Mouse (Mus musculus): ENCODE measurements around the gene Nedd9. TPM values are rescaled to one million over a fixed set of nuclear protein-coding genes. Genes with fewer than 3 reads are reported as not detected.

Gene Nedd9
- total and polyA plus RNA-seq, 3 experiments = 15.2 to 28.9 (median 26.7) TPM

DNA sequence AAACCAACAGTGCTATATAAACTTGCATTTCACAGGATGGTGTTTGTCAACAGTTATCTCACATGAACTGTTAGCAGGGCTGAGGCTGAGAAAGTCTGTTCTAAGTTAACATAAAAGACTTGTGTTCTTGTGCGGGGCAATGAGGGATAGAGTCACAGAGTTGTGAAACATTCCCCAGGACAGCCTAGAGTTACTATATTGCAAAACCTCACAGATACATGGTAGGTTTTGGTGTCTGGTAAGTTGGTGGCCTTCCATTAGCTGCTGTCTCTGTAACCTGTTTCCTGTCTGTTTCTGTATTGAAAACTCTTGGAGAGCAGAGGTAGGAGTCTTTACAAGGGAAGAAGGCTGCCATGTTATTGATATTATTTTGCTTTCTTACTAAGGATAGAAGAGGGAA is 47.0 kb downstream of the Nedd9 start:
- Histone ChIP-seq H3K4me1 (ENCODE audit: control insufficient read depth, insufficient read depth, low read length) (no peaks in the 10 kb centered on the region), H3K79me2 (replicated peaks; ENCODE audit: control insufficient read depth, insufficient read depth, low read length) (no peaks in the 10 kb centered on the region), H3K27me3 (ENCODE audit: control insufficient read depth, insufficient read depth, low read length) (no peaks in the 10 kb centered on the region), H3K36me3 (ENCODE audit: control insufficient read depth, insufficient read depth, low read length) (no peaks in the 10 kb centered on the region), H3K27ac (no peak overlapping the region), H3K9ac (ENCODE audit: low read depth, low read length) (no peak overlapping the region), H3K4me3 (no peak overlapping the region)
- TF ChIP-seq CTCF (IDR thresholded peaks at IDR 0.05) (no peak), POLR2A (IDR thresholded peaks at IDR 0.05; ENCODE audit: insufficient read depth, low read depth, low read length) (no peak), EP300 (IDR thresholded peaks at IDR 0.05; ENCODE audit: insufficient read depth, low read depth, low read length) (no peak)
- 87% methylated on average over 1 of the region's 1 CpGs for WGBS
- no peak for DNase-seq
- intact Hi-C loops (cut with DNase I) = no loop called here

DNA sequence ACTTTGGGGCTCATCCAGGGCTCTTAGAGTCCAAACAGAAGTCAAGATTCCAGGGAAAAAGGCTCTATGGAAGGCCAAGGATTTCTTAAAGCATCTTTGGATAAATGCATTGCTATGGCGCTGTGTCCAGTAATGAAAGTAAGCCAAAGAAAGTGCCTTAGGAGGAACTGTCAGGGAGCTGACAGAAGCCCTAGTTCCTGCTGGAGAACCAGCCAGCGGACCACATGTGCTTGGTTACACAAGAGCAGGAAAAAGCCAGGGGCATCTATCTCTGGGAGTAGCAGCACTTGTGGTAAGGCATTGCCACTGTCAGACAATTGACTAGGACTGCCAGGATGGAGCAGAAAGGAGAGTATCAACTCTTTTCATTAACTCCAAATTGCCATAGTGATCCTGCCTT is 49.8 kb downstream of the Nedd9 start:
- no peak for TF ChIP-seq EP300 (IDR thresholded peaks at IDR 0.05; ENCODE audit: insufficient read depth, low read depth, low read length)
- no peak for TF ChIP-seq POLR2A (IDR thresholded peaks at IDR 0.05; ENCODE audit: insufficient read depth, low read depth, low read length)
- TF ChIP-seq CTCF (IDR thresholded peaks at IDR 0.05) = no peak

DNA sequence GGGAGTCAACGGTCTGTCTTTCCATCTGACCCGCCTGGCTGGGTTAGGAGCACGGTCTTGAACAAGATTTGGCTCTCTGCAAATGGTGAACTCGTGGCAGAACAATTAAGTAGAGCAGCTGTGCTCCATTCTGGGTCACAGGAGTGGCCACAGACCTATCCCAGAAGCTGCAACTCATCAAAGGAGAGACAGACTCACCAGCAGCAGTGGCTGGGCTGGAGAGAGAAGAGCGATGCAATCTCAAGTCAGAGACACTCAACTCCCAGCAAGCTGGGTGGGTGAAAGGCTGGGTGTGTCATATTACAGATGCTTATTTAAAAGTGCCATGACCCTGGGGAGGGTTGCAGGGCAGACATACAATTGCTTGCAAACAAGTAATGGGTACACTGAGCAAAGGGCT is 50.4 kb downstream of the Nedd9 start:
- 0 out of 2 replicates have a peak overlapping the region, but pooled peaks have one; percentile 4 for H3K27ac ChIP-seq
- no peak overlapping the region for H3K4me3 ChIP-seq
- H3K4me1 ChIP-seq (ENCODE audit: control insufficient read depth, insufficient read depth, low read length) = no peaks in the 10 kb centered on the region; the same call in none of the 2 replicates
- no peak overlapping the region for H3K9ac ChIP-seq (ENCODE audit: low read depth, low read length)
- TF ChIP-seq POLR2A (IDR thresholded peaks at IDR 0.05; ENCODE audit: insufficient read depth, low read depth, low read length) (no peak), CTCF (IDR thresholded peaks at IDR 0.05) (no peak), EP300 (IDR thresholded peaks at IDR 0.05; ENCODE audit: insufficient read depth, low read depth, low read length) (0 out of 2 replicates have a peak, but pooled peaks have one; percentile 16)
- no peaks in the 10 kb centered on the region for H3K27me3 ChIP-seq (ENCODE audit: control insufficient read depth, insufficient read depth, low read length)
- WGBS = 65% methylated on average over 5 of the region's 5 CpGs
- DNase-seq = peak in 1 of 2 experiments; percentile 62
- H3K36me3 ChIP-seq (ENCODE audit: control insufficient read depth, insufficient read depth, low read length) = no peaks in the 10 kb centered on the region
- intact Hi-C loops (cut with DNase I) = no loop called here
- H3K79me2 ChIP-seq (replicated peaks; ENCODE audit: control insufficient read depth, insufficient read depth, low read length) = no peaks in the 10 kb centered on the region

More for the DNA sequence above, 49.8 kb downstream of the Nedd9 start:
- intact Hi-C loops (cut with DNase I) = no loop called here
- Histone ChIP-seq H3K4me1 (ENCODE audit: control insufficient read depth, insufficient read depth, low read length) (no peaks in the 10 kb centered on the region; the same call in none of the 2 replicates), H3K36me3 (ENCODE audit: control insufficient read depth, insufficient read depth, low read length) (no peaks in the 10 kb centered on the region), H3K9ac (ENCODE audit: low read depth, low read length) (no peak overlapping the region), H3K4me3 (no peak overlapping the region), H3K27ac (peak overlapping the region; percentile 4; the same call in 1 of the 2 replicates), H3K79me2 (replicated peaks; ENCODE audit: control insufficient read depth, insufficient read depth, low read length) (no peaks in the 10 kb centered on the region), H3K27me3 (ENCODE audit: control insufficient read depth, insufficient read depth, low read length) (no peaks in the 10 kb centered on the region)
- 85% methylated on average over 2 of the region's 2 CpGs for WGBS
- DNase-seq = peak in 1 of 2 experiments; percentile 46

DNA sequence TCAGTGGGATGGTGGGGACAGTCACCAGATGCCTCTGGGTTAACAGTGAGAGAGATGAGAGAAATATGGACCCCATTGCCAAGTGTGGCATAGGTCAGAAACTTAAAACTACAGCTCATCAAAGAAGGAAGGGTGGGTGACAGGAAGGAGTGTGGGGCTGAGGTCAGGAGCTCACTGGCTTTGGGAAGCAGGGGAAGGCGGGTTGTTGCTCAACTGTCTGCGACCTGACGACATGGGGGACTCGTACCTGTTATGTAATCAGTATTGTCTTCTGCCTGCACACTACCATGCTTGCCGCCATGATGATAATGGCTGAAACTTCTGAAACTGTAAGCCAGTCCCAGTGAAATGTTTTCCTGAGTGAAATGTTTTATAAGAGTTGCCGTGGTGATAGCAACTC is 54.0 kb downstream of the Nedd9 start:
- Histone ChIP-seq H3K27me3 (ENCODE audit: control insufficient read depth, insufficient read depth, low read length) (no peaks in the 10 kb centered on the region), H3K27ac (no peak overlapping the region), H3K4me1 (ENCODE audit: control insufficient read depth, insufficient read depth, low read length) (no peaks in the 10 kb centered on the region; the same call in none of the 2 replicates), H3K4me3 (no peak overlapping the region), H3K79me2 (replicated peaks; ENCODE audit: control insufficient read depth, insufficient read depth, low read length) (no peaks in the 10 kb centered on the region), H3K9ac (ENCODE audit: low read depth, low read length) (no peak overlapping the region), H3K36me3 (ENCODE audit: control insufficient read depth, insufficient read depth, low read length) (no peaks in the 10 kb centered on the region)
- 70% methylated on average over 6 of the region's 6 CpGs for WGBS
- no peak for TF ChIP-seq EP300 (IDR thresholded peaks at IDR 0.05; ENCODE audit: insufficient read depth, low read depth, low read length)
- no peak for TF ChIP-seq CTCF (IDR thresholded peaks at IDR 0.05)
- TF ChIP-seq POLR2A (IDR thresholded peaks at IDR 0.05; ENCODE audit: insufficient read depth, low read depth, low read length) = no peak
- DNase-seq = no peak
- intact Hi-C loops (cut with DNase I) = no loop called here

DNA sequence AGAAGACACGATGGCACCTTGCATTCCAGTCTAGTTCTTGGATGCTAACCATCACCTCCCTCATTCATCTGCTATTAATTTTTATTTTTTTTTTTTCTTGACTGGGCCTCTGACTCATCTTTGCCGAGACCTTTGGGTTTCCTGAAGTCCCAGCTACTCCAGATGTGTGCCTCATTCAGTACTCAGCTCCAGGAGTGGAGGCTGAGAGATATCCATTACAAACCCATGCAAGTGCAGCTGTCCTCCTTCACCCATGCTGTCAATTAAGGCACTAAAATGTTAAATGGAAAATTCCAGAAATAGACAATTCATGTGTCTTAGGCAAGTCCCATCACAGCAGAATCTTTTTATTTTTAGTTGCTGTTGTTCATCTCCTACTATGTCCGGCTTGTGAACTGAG is 55.4 kb downstream of the Nedd9 start:
- TF ChIP-seq POLR2A (IDR thresholded peaks at IDR 0.05; ENCODE audit: insufficient read depth, low read depth, low read length) = no peak
- TF ChIP-seq CTCF (IDR thresholded peaks at IDR 0.05) = no peak
- TF ChIP-seq EP300 (IDR thresholded peaks at IDR 0.05; ENCODE audit: insufficient read depth, low read depth, low read length) = no peak
- Histone ChIP-seq H3K9ac (ENCODE audit: low read depth, low read length) (no peak overlapping the region), H3K36me3 (ENCODE audit: control insufficient read depth, insufficient read depth, low read length) (no peaks in the 10 kb centered on the region), H3K4me3 (no peak overlapping the region), H3K79me2 (replicated peaks; ENCODE audit: control insufficient read depth, insufficient read depth, low read length) (no peaks in the 10 kb centered on the region), H3K4me1 (ENCODE audit: control insufficient read depth, insufficient read depth, low read length) (no peaks in the 10 kb centered on the region; the same call in none of the 2 replicates), H3K27ac (no peak overlapping the region), H3K27me3 (ENCODE audit: control insufficient read depth, insufficient read depth, low read length) (no peaks in the 10 kb centered on the region)
- intact Hi-C loops (cut with DNase I) = no loop called here
- no peak for DNase-seq
- WGBS = 60% methylated on average over 3 of the region's 3 CpGs

DNA sequence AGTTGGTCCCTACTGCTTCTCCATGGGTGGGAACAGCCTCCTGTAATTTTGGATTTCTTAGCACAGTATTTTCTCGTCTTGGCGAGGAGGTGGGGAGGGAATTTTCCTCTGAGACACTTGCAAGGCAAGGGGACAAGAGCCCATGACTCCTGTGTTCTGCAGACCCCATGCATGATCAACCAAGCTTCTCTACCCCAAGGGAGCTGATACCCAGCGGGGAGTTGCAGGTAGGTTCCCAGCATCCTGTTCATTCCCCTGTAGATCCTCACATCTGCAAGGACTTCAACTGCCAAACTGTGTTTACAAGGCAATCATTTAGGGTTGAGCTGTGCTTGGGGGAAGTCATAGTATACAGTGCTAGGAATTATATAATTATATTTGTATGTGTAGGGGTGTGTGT is 60.1 kb downstream of the Nedd9 start:
- intact Hi-C loops (cut with DNase I) = no loop called here
- no peak overlapping the region for H3K27ac ChIP-seq
- WGBS = 83% methylated on average over 3 of the region's 3 CpGs

More for the DNA sequence above, 60.1 kb downstream of the Nedd9 start:
- H3K9ac ChIP-seq (ENCODE audit: low read depth, low read length) = no peak overlapping the region
- DNase-seq = no peak
- peaks cover 4% of the 10 kb centered on the region for H3K4me1 ChIP-seq (ENCODE audit: control insufficient read depth, insufficient read depth, low read length)
- no peaks in the 10 kb centered on the region for H3K27me3 ChIP-seq (ENCODE audit: control insufficient read depth, insufficient read depth, low read length)
- no peak for TF ChIP-seq POLR2A (IDR thresholded peaks at IDR 0.05; ENCODE audit: insufficient read depth, low read depth, low read length)
- TF ChIP-seq EP300 (IDR thresholded peaks at IDR 0.05; ENCODE audit: insufficient read depth, low read depth, low read length) = no peak
- TF ChIP-seq CTCF (IDR thresholded peaks at IDR 0.05) = no peak
- no peaks in the 10 kb centered on the region for H3K36me3 ChIP-seq (ENCODE audit: control insufficient read depth, insufficient read depth, low read length)
- no peaks in the 10 kb centered on the region for H3K79me2 ChIP-seq (replicated peaks; ENCODE audit: control insufficient read depth, insufficient read depth, low read length)
- H3K4me3 ChIP-seq = no peak overlapping the region
